Mouse (Mus musculus) bone marrow, adult 2 months (tissue): ENCODE results near the gene Actr3. TPM values are rescaled to one million over a fixed set of nuclear protein-coding genes. Genes with fewer than 3 reads are reported as not detected.

ENCODE experiments used
- H3K27ac ChIP-seq: fragments of 200-500 bp; 2 replicates; pipeline ENCODE4 v1.5.1; 2012; ENCODE audit warnings: low read depth, mild to moderate bottlenecking, control low read depth, inconsistent platforms, low read length; ENCODE audit not compliant: control insufficient read depth, poor library complexity, insufficient read depth
- H3K4me1 ChIP-seq: fragments of 200-500 bp; 2 replicates; pipeline ENCODE4 v1.6.1; 2011; ENCODE audit warnings: low read length; ENCODE audit not compliant: control insufficient read depth, insufficient read depth
- H3K4me3 ChIP-seq: fragments of 200-500 bp; replicated peaks from 2 replicates; pipeline ENCODE3; 2011; ENCODE audit warnings: mild to moderate bottlenecking, low read depth, low read length, control low read depth; ENCODE audit not compliant: control insufficient read depth
- CTCF ChIP-seq: fragments of 200-500 bp; IDR thresholded peaks from 2 replicates; pipeline ENCODE4 v1.5.1; 2011; ENCODE audit warnings: low read length, control low read depth; ENCODE audit not compliant: control insufficient read depth, insufficient read depth
- POLR2A ChIP-seq: fragments of 200-500 bp; IDR thresholded peaks from 2 replicates; pipeline ENCODE4 v1.6.1; 2011; ENCODE audit warnings: low read depth, mild to moderate bottlenecking, control low read depth, low read length, borderline replicate concordance; ENCODE audit not compliant: control insufficient read depth
- WGBS: fragments of 180-500 bp; shearing (Covaris S2); methylation state at CpG from one replicate; pipeline ENCODE4 v1.1.7; 2018; 5-methylcytosine and 5-hydroxymethylcytosine counted together
- polyA plus RNA-seq: library from polyadenylated mRNA; stranded (reverse); fragments of >200 nt; gene quantifications from 2 replicates; pipeline ENCODE4 v1.2.4, GENCODE M21; 2011; ENCODE audit warnings: low replicate concordance; ENCODE audit not compliant: missing spikeins, insufficient read depth, insufficient read length

Actr3 gene
- 91.7 and 154 TPM in 2 replicates for polyA plus RNA-seq

GRCm38 (mm10) chr1:125435369-125436135 is at the start of gene Actr3:
TSS of gene Actr3 (minus strand) at chr1:125435727.
- TF ChIP-seq CTCF, result no peak
- TF ChIP-seq POLR2A, result peak; percentile 98
- peak within 1 kb of the TSS; percentile 87 for H3K4me3 ChIP-seq
- WGBS, result 1% methylated on average over 58 of the region's 59 CpGs
- peak within 1 kb of the TSS; percentile 99 for H3K27ac ChIP-seq
- H3K4me1 ChIP-seq, result peaks cover 8% of the 10 kb centered on the region

- WGBS, result 84% methylated on average over 10 of the region's 10 CpGs
- no peaks in the 10 kb centered on the region for H3K4me1 ChIP-seq
- TF ChIP-seq POLR2A (no peak), CTCF (no peak)
- no peak overlapping the region for H3K27ac ChIP-seq
- H3K4me3 ChIP-seq, result no peak overlapping the region
Observed at GRCm38 (mm10) chr1:125482459-125483287, 47.1 kb upstream of the Actr3 start.

GRCm38 (mm10) chr1:125481842-125482241 is 46.3 kb upstream of the Actr3 start:
- TF ChIP-seq POLR2A (no peak), CTCF (no peak)
- no peaks in the 10 kb centered on the region for H3K4me1 ChIP-seq
- H3K27ac ChIP-seq, result no peak overlapping the region
- no peak overlapping the region for H3K4me3 ChIP-seq

- WGBS, result 78% methylated on average over 6 of the region's 6 CpGs
- no peaks in the 10 kb centered on the region for H3K4me1 ChIP-seq
- TF ChIP-seq CTCF (no peak), POLR2A (no peak)
Observed at GRCm38 (mm10) chr1:125478588-125478987, 43.1 kb upstream of the Actr3 start.

GRCm38 (mm10) chr1:125475961-125476682 is 40.6 kb upstream of the Actr3 start:
- no peak overlapping the region for H3K27ac ChIP-seq
- TF ChIP-seq POLR2A (no peak), CTCF (no peak)

More at GRCm38 (mm10) chr1:125478588-125478987, 43.1 kb upstream of the Actr3 start:
- Histone ChIP-seq H3K4me3 (no peak overlapping the region), H3K27ac (no peak overlapping the region)

GRCm38 (mm10) chr1:125473866-125474265 is 38.3 kb upstream of the Actr3 start:
- Histone ChIP-seq H3K4me3 (no peak overlapping the region), H3K27ac (no peak overlapping the region; the same call in 1 of the 2 replicates), H3K4me1 (peaks cover 6% of the 10 kb centered on the region)
- TF ChIP-seq CTCF (no peak), POLR2A (no peak)
- WGBS, result 42% methylated on average over 3 of the region's 3 CpGs

More at GRCm38 (mm10) chr1:125475961-125476682, 40.6 kb upstream of the Actr3 start:
- 25% methylated on average over 6 of the region's 6 CpGs for WGBS
- peaks cover 3% of the 10 kb centered on the region; the same call in 1 of the 2 replicates for H3K4me1 ChIP-seq
- H3K4me3 ChIP-seq, result no peak overlapping the region

GRCm38 (mm10) chr1:125473126-125473666 is 37.7 kb upstream of the Actr3 start:
- TF ChIP-seq POLR2A, result no peak
- TF ChIP-seq CTCF, result no peak
- WGBS, result 7% methylated on average over 4 of the region's 4 CpGs
- H3K4me3 ChIP-seq, result no peak overlapping the region
- peaks cover 7% of the 10 kb centered on the region for H3K4me1 ChIP-seq
- no peak overlapping the region; the same call in 1 of the 2 replicates for H3K27ac ChIP-seq

- H3K27ac ChIP-seq, result peak overlapping the region; percentile 56; the same call in 1 of the 2 replicates
- peaks cover 10% of the 10 kb centered on the region for H3K4me1 ChIP-seq
- WGBS, result 31% methylated on average over 4 of the region's 4 CpGs
- TF ChIP-seq CTCF (no peak), POLR2A (no peak)
- no peak overlapping the region for H3K4me3 ChIP-seq
Observed at GRCm38 (mm10) chr1:125470805-125471648, 35.5 kb upstream of the Actr3 start.
